Mouse (Mus musculus) heart, embryonic 15.5 days (tissue): ENCODE data around the gene Gm8005. TPM values are rescaled to one million over a fixed set of nuclear protein-coding genes. Genes with fewer than 3 reads are reported as not detected.
"Not testable (repeated sequence)": the region's sequence is repeated elsewhere in the genome, so short reads cannot be mapped to it uniquely, and the experiment has no call there.

Source experiments
- ATAC-seq: fragments of 200-750 bp; cut with Nextera tagmentation; replicated peaks from 2 replicates; pipeline ENCODE4 v1.8.0; 2017; ENCODE audit warnings: low read depth, moderate TSS enrichment; ENCODE audit not compliant: insufficient number of reproducible peaks, insufficient read depth, low FRiP score
- H3K27ac ChIP-seq: fragments of 300-500 bp; sonication (generic); 2 replicates; pipeline ENCODE4 v1.5.1; 2015; ENCODE audit warnings: mild to moderate bottlenecking, inconsistent platforms
- H3K27me3 ChIP-seq: fragments of 300-500 bp; sonication (generic); 2 replicates; pipeline ENCODE4 v1.6.1; 2015; ENCODE audit warnings: inconsistent platforms
- H3K36me3 ChIP-seq: fragments of 300-500 bp; sonication (generic); 2 replicates; pipeline ENCODE4 v1.6.1; 2015; ENCODE audit warnings: mild to moderate bottlenecking, inconsistent platforms
- H3K4me1 ChIP-seq: fragments of 300-500 bp; sonication (generic); replicated peaks from 2 replicates; pipeline ENCODE4 v1.6.1; 2015; ENCODE audit warnings: inconsistent platforms
- H3K4me2 ChIP-seq: fragments of 300-500 bp; sonication (generic); 2 replicates; pipeline ENCODE4 v1.6.1; 2015; ENCODE audit warnings: inconsistent platforms, mild to moderate bottlenecking, moderate library complexity
- H3K4me3 ChIP-seq: fragments of 300-500 bp; sonication (generic); 2 replicates; pipeline ENCODE4 v1.5.1; 2015; ENCODE audit warnings: mild to moderate bottlenecking, inconsistent platforms
- H3K9ac ChIP-seq: fragments of 300-500 bp; sonication (generic); 2 replicates; pipeline ENCODE4 v1.6.1; 2015; ENCODE audit warnings: mild to moderate bottlenecking, inconsistent platforms
- H3K9me3 ChIP-seq: fragments of 300-500 bp; sonication (generic); replicated peaks from 2 replicates; pipeline ENCODE4 v1.6.1; 2016; ENCODE audit warnings: inconsistent platforms
- WGBS: fragments of 180-500 bp; shearing (Covaris S2); methylation state at CpG from one replicate; pipeline ENCODE4 v1.1.7; 2015; ENCODE audit warnings: mixed read lengths; 5-methylcytosine and 5-hydroxymethylcytosine counted together
- polyA plus RNA-seq: library from polyadenylated mRNA; unstranded; fragments of >200 nt; fragmentation: Nextera tagmentation; extraction: Ambion mirVana; gene quantifications from 2 replicates; pipeline ENCODE4 v1.2.1, GENCODE M21; 2015

Gene Gm8005
- polyA plus RNA-seq: not detected in 2 replicates

DNA sequence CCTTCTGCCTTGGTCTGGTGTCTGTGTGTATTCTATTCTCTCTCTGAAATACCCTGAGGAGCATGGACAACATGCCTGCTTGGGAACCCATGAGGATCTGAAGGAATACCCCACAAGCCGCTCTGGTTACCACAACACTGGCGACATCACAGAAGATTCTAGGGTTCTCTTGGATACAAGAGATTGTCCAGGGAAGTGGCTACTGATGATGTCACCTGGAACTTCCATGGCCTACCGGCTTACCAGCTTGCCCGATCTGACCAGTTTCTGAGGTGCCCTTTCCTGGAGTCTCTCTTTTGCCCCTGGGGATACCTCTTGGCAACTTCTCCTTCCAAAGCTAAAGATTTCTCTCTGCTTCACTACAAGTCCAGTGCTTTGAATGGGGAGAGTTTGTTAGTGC is at the start of gene Gm8005:
Gm8005 (minus strand) TSS at position 101 of the 400 bp plus-strand sequence.
- not testable (repeated sequence) for H3K27me3 ChIP-seq, H3K9me3 ChIP-seq, H3K4me1 ChIP-seq, H3K9ac ChIP-seq, H3K4me2 ChIP-seq, H3K4me3 ChIP-seq, H3K36me3 ChIP-seq, H3K27ac ChIP-seq, ATAC-seq
- 87% methylated on average over 2 of the region's 4 CpGs for WGBS

DNA sequence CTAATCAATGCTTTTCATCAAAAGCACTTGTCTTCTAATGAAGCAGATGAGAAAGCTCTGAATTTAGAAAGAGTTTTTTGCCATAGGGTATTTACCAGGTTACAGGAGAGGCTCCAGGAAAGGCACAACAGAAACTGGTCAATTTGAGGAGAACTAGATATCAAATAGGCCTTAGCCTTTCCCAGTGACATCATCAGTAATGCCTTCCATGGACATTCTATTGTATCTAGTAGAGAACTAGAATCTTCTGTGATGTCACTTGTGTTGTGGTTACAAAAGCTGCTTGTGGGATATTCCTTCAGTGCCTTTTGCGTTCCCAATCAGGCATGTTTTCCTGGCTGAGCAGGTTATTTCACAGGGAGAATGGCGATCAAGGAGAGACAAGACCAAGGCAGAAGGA is 24.1 kb upstream of the Gm8005 start, which contains the start of gene Gm8011:
Gm8011 (plus strand) TSS at position 301 of the 400 bp plus-strand sequence.
- H3K4me3 ChIP-seq, H3K9ac ChIP-seq, H3K9me3 ChIP-seq, H3K27me3 ChIP-seq, H3K36me3 ChIP-seq, ATAC-seq, H3K4me1 ChIP-seq, H3K4me2 ChIP-seq, H3K27ac ChIP-seq: not testable (repeated sequence)
- WGBS: 42% methylated on average over 2 of the region's 2 CpGs

Other genes starting within 250 kb of the Gm8005 start
- not detected in 2 replicates for gene Gm3573, start 248.9 kb downstream of the Gm8005 start, polyA plus RNA-seq
- not detected in 2 replicates for gene Gm17026, start 179.6 kb downstream of the Gm8005 start, polyA plus RNA-seq
- not detected in 2 replicates for gene Gm9611, start 142.3 kb downstream of the Gm8005 start, polyA plus RNA-seq
- gene Gm7995, start 129.5 kb downstream of the Gm8005 start, polyA plus RNA-seq: not detected in 2 replicates
- not detected in 2 replicates for gene Gm8011, start 24.2 kb upstream of the Gm8005 start, polyA plus RNA-seq
- gene Gm8020, start 62.7 kb upstream of the Gm8005 start, polyA plus RNA-seq: not detected in 2 replicates
- not detected in 2 replicates for gene Gm8024, start 84.6 kb upstream of the Gm8005 start, polyA plus RNA-seq
- gene Gm17124, start 160.2 kb upstream of the Gm8005 start, polyA plus RNA-seq: not detected in 2 replicates
- not detected in 2 replicates for gene Gm3633, start 202.2 kb upstream of the Gm8005 start, polyA plus RNA-seq
- not detected in 2 replicates for gene Gm10378, start 216.3 kb upstream of the Gm8005 start, polyA plus RNA-seq